Mouse (Mus musculus): ENCODE measurements around the gene Rdh5. TPM values are rescaled to one million over a fixed set of nuclear protein-coding genes. Genes with fewer than 3 reads are reported as not detected.

Gene Rdh5
- total RNA-seq (2018; cell fraction: chromatin; rRNA removed), result 10 to 100 TPM in 6 of 26 experiments, 1 to 10 TPM in 20; 2.7 to 12.5 (median 8.1) TPM
- 1 to 10 TPM in 9 of 26 experiments, under 1 TPM in 17; 0.36 to 1.5 (median 0.79) TPM for total RNA-seq (2018; cell fraction: cytosol; rRNA removed)
- total RNA-seq (2018; cell fraction: nucleus; rRNA removed), result 1 to 10 TPM; 2.8 to 8.7 (median 6.3) TPM
- polyA plus RNA-seq (2018), result 0.53 to 1.3 TPM (median 0.92 TPM) in 3 replicates

GRCm38 (mm10) chr10:128922822-128923012 lies at the start of gene Rdh5:
Rdh5 (minus strand) TSS chr10:128922888.
- peak within 1 kb of the TSS; percentile 78 for H3K27ac ChIP-seq
- 38% methylated on average over 1 of the region's 1 CpGs for WGBS (ENCODE audit: missing documents)

GRCm38 (mm10) chr10:128970740-128971250 lies 48.1 kb upstream of the Rdh5 start:
- Histone ChIP-seq H3K79me2 (ENCODE audit: inconsistent target) (no peaks in the 10 kb centered on the region), H3K4me3 (ENCODE audit: inconsistent target) (no peak overlapping the region), H3K36me3 (ENCODE audit: inconsistent target) (no peaks in the 10 kb centered on the region), H3K27ac (no peak overlapping the region)
- 65% methylated on average over 1 of the region's 1 CpGs for WGBS (ENCODE audit: missing documents)

More at GRCm38 (mm10) chr10:128922822-128923012, at the start of gene Rdh5:
- H3K79me2 ChIP-seq (ENCODE audit: inconsistent target), result no peaks in the 10 kb centered on the region
- peak within 1 kb of the TSS; percentile 49 for H3K4me3 ChIP-seq (ENCODE audit: inconsistent target)
- peaks cover 5% of the 10 kb centered on the region; the same call in 1 of the 2 replicates for H3K36me3 ChIP-seq (ENCODE audit: inconsistent target)

GRCm38 (mm10) chr10:128968341-128968749 lies 45.7 kb upstream of the Rdh5 start:
- H3K27ac ChIP-seq, result no peak overlapping the region

GRCm38 (mm10) chr10:128965871-128966270 lies 43.2 kb upstream of the Rdh5 start:
- Histone ChIP-seq H3K79me2 (ENCODE audit: inconsistent target) (no peaks in the 10 kb centered on the region), H3K27ac (no peak overlapping the region), H3K36me3 (ENCODE audit: inconsistent target) (no peaks in the 10 kb centered on the region), H3K4me3 (ENCODE audit: inconsistent target) (no peak overlapping the region)
- WGBS (ENCODE audit: missing documents), result 36% methylated on average over 6 of the region's 6 CpGs

More at GRCm38 (mm10) chr10:128968341-128968749, 45.7 kb upstream of the Rdh5 start:
- no peaks in the 10 kb centered on the region for H3K36me3 ChIP-seq (ENCODE audit: inconsistent target)
- H3K4me3 ChIP-seq (ENCODE audit: inconsistent target), result no peak overlapping the region
- 67% methylated on average over 1 of the region's 1 CpGs for WGBS (ENCODE audit: missing documents)
- H3K79me2 ChIP-seq (ENCODE audit: inconsistent target), result no peaks in the 10 kb centered on the region

- Histone ChIP-seq H3K36me3 (ENCODE audit: inconsistent target) (no peaks in the 10 kb centered on the region), H3K79me2 (ENCODE audit: inconsistent target) (no peaks in the 10 kb centered on the region), H3K4me3 (ENCODE audit: inconsistent target) (no peak overlapping the region), H3K27ac (no peak overlapping the region)
- 96% methylated on average over 2 of the region's 2 CpGs for WGBS (ENCODE audit: missing documents)
These were observed 42.3 kb upstream of the Rdh5 start for GRCm38 (mm10) chr10:128964961-128965360.

- Histone ChIP-seq H3K36me3 (ENCODE audit: inconsistent target) (no peaks in the 10 kb centered on the region), H3K79me2 (ENCODE audit: inconsistent target) (no peaks in the 10 kb centered on the region), H3K4me3 (ENCODE audit: inconsistent target) (no peak within 1 kb of the TSS), H3K27ac (no peak within 1 kb of the TSS)
- 33% methylated on average over 12 of the region's 12 CpGs for WGBS (ENCODE audit: missing documents)
These were observed 38.2 kb upstream of the Rdh5 start, which contains the start of gene Mettl7b for GRCm38 (mm10) chr10:128960590-128961584. Mettl7b (minus strand) TSS chr10:128960988.

GRCm38 (mm10) chr10:128960142-128960541 lies 37.5 kb upstream of the Rdh5 start:
- 84% methylated on average over 4 of the region's 4 CpGs for WGBS (ENCODE audit: missing documents)
- Histone ChIP-seq H3K4me3 (ENCODE audit: inconsistent target) (no peak overlapping the region), H3K79me2 (ENCODE audit: inconsistent target) (no peaks in the 10 kb centered on the region), H3K27ac (no peak overlapping the region), H3K36me3 (ENCODE audit: inconsistent target) (no peaks in the 10 kb centered on the region)

GRCm38 (mm10) chr10:128958340-128958739 lies 35.7 kb upstream of the Rdh5 start:
- Histone ChIP-seq H3K79me2 (ENCODE audit: inconsistent target) (no peaks in the 10 kb centered on the region), H3K4me3 (ENCODE audit: inconsistent target) (no peak overlapping the region), H3K27ac (no peak overlapping the region), H3K36me3 (ENCODE audit: inconsistent target) (no peaks in the 10 kb centered on the region)
- WGBS (ENCODE audit: missing documents), result 87% methylated on average over 10 of the region's 10 CpGs

GRCm38 (mm10) chr10:128950208-128950887 lies 27.7 kb upstream of the Rdh5 start:
- Histone ChIP-seq H3K27ac (no peak overlapping the region), H3K4me3 (ENCODE audit: inconsistent target) (no peak overlapping the region), H3K36me3 (ENCODE audit: inconsistent target) (no peaks in the 10 kb centered on the region), H3K79me2 (ENCODE audit: inconsistent target) (no peaks in the 10 kb centered on the region)
- 73% methylated on average over 16 of the region's 16 CpGs for WGBS (ENCODE audit: missing documents)

- H3K79me2 ChIP-seq (ENCODE audit: inconsistent target), result no peaks in the 10 kb centered on the region
- 83% methylated on average over 4 of the region's 4 CpGs for WGBS (ENCODE audit: missing documents)
- H3K36me3 ChIP-seq (ENCODE audit: inconsistent target), result no peaks in the 10 kb centered on the region
- no peak overlapping the region for H3K4me3 ChIP-seq (ENCODE audit: inconsistent target)
- no peak overlapping the region for H3K27ac ChIP-seq
These were observed 24.8 kb upstream of the Rdh5 start for GRCm38 (mm10) chr10:128947496-128947895.

- WGBS (ENCODE audit: missing documents), result 27% methylated on average over 3 of the region's 3 CpGs
- Histone ChIP-seq H3K4me3 (ENCODE audit: inconsistent target) (no peak overlapping the region), H3K79me2 (ENCODE audit: inconsistent target) (no peaks in the 10 kb centered on the region), H3K36me3 (ENCODE audit: inconsistent target) (no peaks in the 10 kb centered on the region), H3K27ac (no peak overlapping the region)
These were observed 23.0 kb upstream of the Rdh5 start for GRCm38 (mm10) chr10:128945675-128946074.

- Histone ChIP-seq H3K79me2 (ENCODE audit: inconsistent target) (no peaks in the 10 kb centered on the region), H3K4me3 (ENCODE audit: inconsistent target) (no peak overlapping the region), H3K36me3 (ENCODE audit: inconsistent target) (no peaks in the 10 kb centered on the region), H3K27ac (no peak overlapping the region)
- 85% methylated on average over 10 of the region's 10 CpGs for WGBS (ENCODE audit: missing documents)
These were observed 17.9 kb upstream of the Rdh5 start for GRCm38 (mm10) chr10:128940475-128941061.

GRCm38 (mm10) chr10:128938974-128939373 lies 16.3 kb upstream of the Rdh5 start:
- Histone ChIP-seq H3K79me2 (ENCODE audit: inconsistent target) (no peaks in the 10 kb centered on the region), H3K4me3 (ENCODE audit: inconsistent target) (no peak overlapping the region), H3K36me3 (ENCODE audit: inconsistent target) (no peaks in the 10 kb centered on the region), H3K27ac (no peak overlapping the region)
- 81% methylated on average over 5 of the region's 5 CpGs for WGBS (ENCODE audit: missing documents)

GRCm38 (mm10) chr10:128938457-128938856 lies 15.8 kb upstream of the Rdh5 start:
- Histone ChIP-seq H3K27ac (no peak overlapping the region), H3K4me3 (ENCODE audit: inconsistent target) (no peak overlapping the region), H3K79me2 (ENCODE audit: inconsistent target) (no peaks in the 10 kb centered on the region), H3K36me3 (ENCODE audit: inconsistent target) (no peaks in the 10 kb centered on the region)
- WGBS (ENCODE audit: missing documents), result 84% methylated on average over 9 of the region's 9 CpGs
